ENCODE assay signal across 16 mouse cellular contexts in the genomic region with DNA sequence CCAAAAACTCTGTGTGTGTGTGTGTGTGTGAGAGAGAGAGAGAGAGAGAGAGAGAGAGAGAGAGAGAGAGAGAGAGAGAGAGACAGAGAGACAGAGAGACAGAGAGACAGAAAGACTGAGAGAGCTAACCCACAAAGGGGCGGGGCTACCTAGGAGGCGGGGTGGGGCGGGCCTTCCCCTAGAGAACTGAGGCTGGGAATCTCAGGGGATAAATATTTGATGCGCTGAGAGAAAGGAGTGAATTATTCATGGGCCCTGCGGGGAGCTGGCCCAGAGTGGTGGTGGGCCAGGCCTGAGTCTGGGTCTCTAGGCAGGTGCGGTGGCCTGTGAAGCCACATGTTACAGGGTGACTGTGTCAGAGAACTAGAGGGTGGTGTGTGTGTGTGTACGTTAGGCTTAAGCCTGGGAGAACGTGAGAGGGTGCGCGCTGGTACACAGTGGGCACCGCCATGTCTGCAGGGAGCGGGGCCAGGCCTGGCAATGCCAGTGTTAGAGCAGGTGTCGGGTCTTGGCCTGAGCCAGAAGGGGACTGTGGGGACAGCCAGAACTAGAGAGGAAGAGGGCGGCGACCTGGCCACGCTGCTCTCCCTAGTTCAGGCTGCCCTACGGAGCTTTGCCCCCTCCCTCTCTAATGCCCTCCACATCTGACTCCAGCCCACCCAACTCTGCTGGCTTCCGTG. TPM values are rescaled to one million over a fixed set of nuclear protein-coding genes. Genes with fewer than 3 reads are reported as not detected.
DNase-seq lines count a peak whose midpoint lies in the region; ATAC-seq lines count a peak whose summit lies in the region.
"Had no signal": no experiment of that assay in that cellular context is flagged by ENCODE, and none has a peak within 500 bp of the region (broad histone marks: within the 10 kb centered on the region; RNA-seq: fewer than 3 reads in every experiment).

No protein-coding gene starts in this region.

- H3K4me3 ChIP-seq in liver, embryonic 11.5 days (ENCODE audit: low read depth, low read length), result no peak overlapping the region
- H3K4me3 ChIP-seq: megakaryocyte, embryonic 14.5 days had no signal

- no peaks in the 10 kb centered on the region for H3K36me3 ChIP-seq in liver, embryonic 11.5 days (ENCODE audit: control insufficient read depth, insufficient read depth, low read length)

- H3K4me2 ChIP-seq in liver, embryonic 11.5 days, result peak overlapping the region; percentile 9; the same call in 1 of the 2 replicates

- H3K9me3 ChIP-seq in liver, embryonic 11.5 days (ENCODE audit: control insufficient read depth, low read length), result no peaks in the 10 kb centered on the region

- no peak overlapping the region for H3K9ac ChIP-seq in liver, embryonic 11.5 days (ENCODE audit: low read depth, low read length)

- DNase-seq in CD4-positive, CD25-positive, alpha-beta regulatory T cell, adult 2 months (ENCODE audit: low read depth, low spot score), result peak; percentile 31
- no peak for DNase-seq in liver, embryonic 11.5 days (ENCODE audit: low spot score)
- no peak for DNase-seq in liver
- DNase-seq in gastrocnemius, adult 8-10 months (ENCODE audit: low spot score in 2 of 2), result peak; percentile 20 to 46
- DNase-seq in retina, postnatal 1 day, result peak; percentile 38
- DNase-seq in urinary bladder, postnatal 36 days (ENCODE audit: low spot score in 2 of 2), result no peak
- DNase-seq: heart, postnatal 10 days; layer of hippocampus, postnatal 36 days; thymus, postnatal 4 days had no signal

- H3K27ac ChIP-seq in liver, embryonic 11.5 days (ENCODE audit: low read depth, low read length), result no peak overlapping the region

- peaks cover 10% of the 10 kb centered on the region for H3K4me1 ChIP-seq in liver, embryonic 11.5 days (replicated peaks; ENCODE audit: control insufficient read depth, insufficient read depth, low read length)

- 10% methylated on average over 18 of the region's 18 CpGs for WGBS in liver, embryonic 11.5 days

- ATAC-seq in CD4-positive, CD25-positive, alpha-beta regulatory T cell, adult 4 months, result no peak
- ATAC-seq in liver, embryonic 11.5 days (replicated peaks; ENCODE audit: low FRiP score), result no peak
- ATAC-seq in frontal cortex, adult (ENCODE audit: low TSS enrichment), result no peak

- H3K27me3 ChIP-seq in liver, embryonic 11.5 days (replicated peaks; ENCODE audit: control insufficient read depth, insufficient read depth, low read length), result peaks cover 100% of the 10 kb centered on the region

RNA-seq across cellular contexts. Expression of gene Ush1g, which starts 2.0 kb away (rescaled TPM):
- polyA plus RNA-seq in CD4-positive, CD25-positive, alpha-beta regulatory T cell, adult 4 months (2017; shearing (Covaris generic)), result not detected
- 0.52 and 0.64 TPM in 2 replicates for polyA plus RNA-seq in liver, embryonic 11.5 days (2014; fragmentation: Nextera tagmentation; extraction: Ambion mirVana)
- total RNA-seq in gastrocnemius, adult 8-10 months (2022), result under 1 TPM; 0.15 to 0.34 (median 0.24) TPM
- polyA plus RNA-seq: embryonic facial prominence, embryonic 11.5 days; kidney, embryonic 16.5 days had no signal

RNA-seq across cellular contexts. Expression of gene Otop2, which starts 12.9 kb away (rescaled TPM):
- not detected for polyA plus RNA-seq in CD4-positive, CD25-positive, alpha-beta regulatory T cell, adult 4 months (2017; shearing (Covaris generic))
- polyA plus RNA-seq in liver, embryonic 11.5 days (2014; fragmentation: Nextera tagmentation; extraction: Ambion mirVana), result not detected in 2 replicates
- not detected for total RNA-seq in gastrocnemius, adult 8-10 months (2022)
- total RNA-seq: adrenal gland, postnatal 4 days; heart, postnatal 10 days; liver, adult 2 months had no signal
- polyA plus RNA-seq: embryonic facial prominence, embryonic 11.5 days; kidney, embryonic 16.5 days; liver, adult 2 months had no signal

RNA-seq across cellular contexts. Expression of gene Otop3, which starts 14.7 kb away (rescaled TPM):
- not detected for polyA plus RNA-seq in CD4-positive, CD25-positive, alpha-beta regulatory T cell, adult 4 months (2017; shearing (Covaris generic))
- polyA plus RNA-seq in liver, embryonic 11.5 days (2014; fragmentation: Nextera tagmentation; extraction: Ambion mirVana), result not detected in 2 replicates
- total RNA-seq in gastrocnemius, adult 8-10 months (2022), result not detected
- total RNA-seq: heart, postnatal 10 days; liver, adult 2 months had no signal
- polyA plus RNA-seq: embryonic facial prominence, embryonic 11.5 days; kidney, embryonic 16.5 days; liver, adult 2 months had no signal

RNA-seq across cellular contexts. Expression of gene Fads6, which starts 22.4 kb away (rescaled TPM):
- polyA plus RNA-seq in CD4-positive, CD25-positive, alpha-beta regulatory T cell, adult 4 months (2017; shearing (Covaris generic)), result 1 to 10 TPM; 1.1 to 1.6 TPM
- 3.2 and 3.4 TPM in 2 replicates for polyA plus RNA-seq in liver, embryonic 11.5 days (2014; fragmentation: Nextera tagmentation; extraction: Ambion mirVana)
- 1 to 10 TPM; 2.7 to 5.7 (median 4.6) TPM for total RNA-seq in gastrocnemius, adult 8-10 months (2022)

RNA-seq across cellular contexts. Expression of gene Fdxr, which starts 43.0 kb away (rescaled TPM):
- polyA plus RNA-seq in CD4-positive, CD25-positive, alpha-beta regulatory T cell, adult 4 months (2017; shearing (Covaris generic)), result 10 to 100 TPM; 21.6 to 26.8 TPM
- 25.0 and 25.7 TPM in 2 replicates for polyA plus RNA-seq in liver, embryonic 11.5 days (2014; fragmentation: Nextera tagmentation; extraction: Ambion mirVana)
- total RNA-seq in gastrocnemius, adult 8-10 months (2022), result 1 to 10 TPM; 2.4 to 4.1 (median 2.7) TPM

Comparison
In these comparisons a context has a peak if more than half of its experiments do, and no peak if none do; other contexts are left out.
1. DNase-seq: peak in CD4-positive, CD25-positive, alpha-beta regulatory T cell, adult 2 months (single experiment), gastrocnemius, adult 8-10 months (2 of 2) and retina, postnatal 1 day (single experiment); none in liver, embryonic 11.5 days (single experiment), liver (single experiment) and urinary bladder, postnatal 36 days (0 of 2).